Mouse (Mus musculus): ENCODE results near the gene Arsk. TPM values are rescaled to one million over a fixed set of nuclear protein-coding genes. Genes with fewer than 3 reads are reported as not detected.

Gene Arsk
- polyA plus RNA-seq (2015; fragmentation: Nextera tagmentation; extraction: Ambion mirVana), result 3.3 and 3.4 TPM in 2 replicates

DNA sequence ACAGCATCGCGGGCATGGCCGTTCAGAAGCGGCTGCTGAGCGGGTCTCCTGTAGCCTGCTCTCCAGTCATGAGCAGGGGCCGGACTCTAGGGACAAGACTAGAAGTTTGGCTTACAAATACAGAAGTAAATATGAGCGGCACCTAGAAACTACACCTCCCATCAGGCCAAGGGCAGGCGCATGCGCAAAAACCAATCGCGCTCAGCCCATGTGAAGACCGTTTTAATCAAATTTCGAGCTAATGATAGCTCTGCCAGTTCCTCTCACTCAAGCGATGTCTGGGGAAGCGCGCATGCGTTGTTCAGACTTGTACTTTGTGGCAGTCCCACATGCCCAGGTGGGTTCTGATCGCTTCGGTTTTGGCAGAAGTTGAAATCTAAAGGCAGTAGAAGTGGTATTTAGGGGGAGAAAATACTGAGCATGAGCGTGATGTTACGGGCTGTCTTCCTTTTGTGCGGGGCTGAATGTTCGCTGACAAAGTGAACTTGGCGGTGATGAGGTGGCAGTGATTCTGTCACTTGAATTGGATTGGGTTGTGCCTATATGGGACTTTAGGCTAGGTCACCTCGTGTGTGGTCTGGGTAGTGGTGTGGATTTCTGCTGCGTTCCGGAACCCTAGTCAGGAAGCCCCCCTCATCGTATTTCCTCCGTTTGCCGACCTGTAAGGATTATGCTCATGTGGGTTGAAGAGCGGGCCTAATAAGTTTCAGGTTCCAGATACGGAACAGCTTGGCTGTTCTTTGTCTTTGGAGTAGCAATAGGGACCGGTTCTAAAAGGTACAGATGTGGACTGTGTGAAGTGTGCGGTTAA, at the start of gene Arsk, which contains the start of gene Ttc37:
TSS of gene Arsk (minus strand) at position 168 of the 811 bp plus-strand sequence.
TSS of gene Ttc37 (plus strand) at position 242 of the 811 bp plus-strand sequence.
- under 1% methylated on average over 34 of the region's 34 CpGs for WGBS

DNA sequence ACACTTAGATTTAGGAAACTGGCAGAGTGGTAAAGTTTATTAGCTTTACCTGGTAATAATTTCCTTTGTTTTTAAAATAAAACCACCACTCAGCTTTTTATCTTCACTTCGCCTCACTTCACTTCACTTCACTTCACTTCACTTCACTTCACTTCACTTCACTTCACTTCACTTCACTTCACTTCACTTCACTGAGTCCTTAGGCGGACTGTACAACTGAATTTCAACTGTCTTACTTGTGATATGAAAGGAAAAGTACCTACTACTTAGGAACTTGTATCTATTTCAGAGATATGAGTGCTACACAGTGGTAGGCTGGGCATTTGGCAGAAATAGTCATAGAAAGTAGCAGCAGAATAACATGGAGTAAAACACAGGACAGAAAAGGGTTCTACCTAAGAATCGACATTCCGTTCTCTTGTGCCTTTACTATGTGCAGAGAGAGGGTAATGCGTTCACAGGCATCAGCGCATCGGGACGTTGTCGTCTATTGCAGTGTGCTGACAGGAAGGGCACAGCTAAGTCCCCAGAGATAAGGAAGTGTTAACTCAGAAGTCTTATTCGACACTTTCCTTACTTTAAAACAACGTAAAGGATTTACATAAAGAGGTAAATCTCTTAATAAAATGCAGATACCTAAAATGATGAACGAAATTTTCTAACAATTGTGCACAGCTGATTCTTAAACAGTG, 42.8 kb upstream of the Arsk start:
- Histone ChIP-seq H3K4me3 (no peak overlapping the region), H3K9me3 (replicated peaks) (no peaks in the 10 kb centered on the region), H3K27ac (no peak overlapping the region), H3K4me1 (replicated peaks) (no peaks in the 10 kb centered on the region), H3K36me3 (peaks cover 24% of the 10 kb centered on the region), H3K27me3 (no peaks in the 10 kb centered on the region), H3K9ac (no peak overlapping the region), H3K4me2 (no peak overlapping the region)
- no peak for ATAC-seq (replicated peaks; ENCODE audit: insufficient number of reproducible peaks, insufficient read depth, low FRiP score, low read depth)
- WGBS, result 69% methylated on average over 12 of the region's 12 CpGs

More for the DNA sequence above, at the start of gene Arsk, which contains the start of gene Ttc37:
- peaks cover 8% of the 10 kb centered on the region; the same call in 1 of the 2 replicates for H3K4me1 ChIP-seq (replicated peaks)
- peak within 1 kb of the TSS; percentile 66 for H3K9ac ChIP-seq
- peak within 1 kb of the TSS; percentile 80 for H3K27ac ChIP-seq
- peaks cover 5% of the 10 kb centered on the region; the same call in 1 of the 2 replicates for H3K36me3 ChIP-seq
- no peaks in the 10 kb centered on the region for H3K27me3 ChIP-seq
- no peaks in the 10 kb centered on the region for H3K9me3 ChIP-seq (replicated peaks)
- H3K4me3 ChIP-seq, result peak within 1 kb of the TSS; percentile 61
- peak within 1 kb of the TSS; percentile 63 for H3K4me2 ChIP-seq
- ATAC-seq (replicated peaks; ENCODE audit: insufficient number of reproducible peaks, insufficient read depth, low FRiP score, low read depth), result peak; percentile 97

DNA sequence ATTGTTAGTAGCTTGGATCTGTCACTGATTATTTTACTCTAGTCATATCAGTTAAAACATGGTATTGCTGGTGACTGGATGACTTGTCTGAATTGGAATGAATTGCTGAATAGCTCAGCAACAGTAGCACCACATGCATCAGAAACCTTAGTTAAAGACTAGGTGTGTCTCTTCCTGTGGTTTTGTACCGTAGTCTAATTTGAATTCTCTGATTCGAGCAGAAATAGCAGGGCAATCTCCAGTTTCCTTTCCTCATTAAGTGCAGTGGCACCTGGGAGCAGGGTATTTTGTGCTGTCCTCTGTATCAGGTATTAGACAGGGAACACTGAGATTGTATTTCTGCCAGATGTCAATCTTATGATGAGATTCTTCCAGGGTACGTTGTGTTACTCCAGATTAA, 40.4 kb upstream of the Arsk start:
- ATAC-seq (replicated peaks; ENCODE audit: insufficient number of reproducible peaks, insufficient read depth, low FRiP score, low read depth), result no peak
- no peak overlapping the region for H3K4me3 ChIP-seq
- H3K36me3 ChIP-seq, result peaks cover 38% of the 10 kb centered on the region
- no peak overlapping the region for H3K9ac ChIP-seq
- H3K27ac ChIP-seq, result no peak overlapping the region
- no peaks in the 10 kb centered on the region for H3K4me1 ChIP-seq (replicated peaks)
- 83% methylated on average over 3 of the region's 3 CpGs for WGBS
- no peaks in the 10 kb centered on the region for H3K9me3 ChIP-seq (replicated peaks)
- H3K4me2 ChIP-seq, result no peak overlapping the region
- no peaks in the 10 kb centered on the region for H3K27me3 ChIP-seq

DNA sequence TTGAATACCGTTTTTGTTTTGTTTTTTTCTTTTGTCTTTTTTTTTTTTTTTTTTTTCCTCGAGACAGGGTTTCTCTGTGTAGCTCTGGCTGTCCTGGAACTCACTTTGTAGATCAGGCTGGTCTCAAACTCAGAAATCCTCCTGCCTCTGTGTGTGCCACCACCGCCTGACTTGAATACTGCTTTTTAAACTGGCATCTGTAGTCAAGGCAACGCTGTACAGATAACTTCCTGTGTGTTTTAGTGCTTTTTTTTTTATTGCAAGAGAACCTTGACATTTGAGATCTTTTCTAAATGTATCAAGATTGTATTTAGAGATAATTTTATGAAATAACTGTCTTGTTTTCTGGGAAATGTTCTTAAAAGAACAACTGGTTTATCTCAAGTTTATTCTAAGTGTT, 34.0 kb upstream of the Arsk start:
- no peak overlapping the region for H3K9ac ChIP-seq
- no peak for ATAC-seq (replicated peaks; ENCODE audit: insufficient number of reproducible peaks, insufficient read depth, low FRiP score, low read depth)
- H3K9me3 ChIP-seq (replicated peaks), result no peaks in the 10 kb centered on the region
- no peak overlapping the region for H3K4me3 ChIP-seq
- WGBS, result 78% methylated on average over 4 of the region's 4 CpGs
- H3K27me3 ChIP-seq, result no peaks in the 10 kb centered on the region
- H3K27ac ChIP-seq, result no peak overlapping the region
- no peak overlapping the region for H3K4me2 ChIP-seq
- peaks cover 67% of the 10 kb centered on the region for H3K36me3 ChIP-seq
- H3K4me1 ChIP-seq (replicated peaks), result no peaks in the 10 kb centered on the region

DNA sequence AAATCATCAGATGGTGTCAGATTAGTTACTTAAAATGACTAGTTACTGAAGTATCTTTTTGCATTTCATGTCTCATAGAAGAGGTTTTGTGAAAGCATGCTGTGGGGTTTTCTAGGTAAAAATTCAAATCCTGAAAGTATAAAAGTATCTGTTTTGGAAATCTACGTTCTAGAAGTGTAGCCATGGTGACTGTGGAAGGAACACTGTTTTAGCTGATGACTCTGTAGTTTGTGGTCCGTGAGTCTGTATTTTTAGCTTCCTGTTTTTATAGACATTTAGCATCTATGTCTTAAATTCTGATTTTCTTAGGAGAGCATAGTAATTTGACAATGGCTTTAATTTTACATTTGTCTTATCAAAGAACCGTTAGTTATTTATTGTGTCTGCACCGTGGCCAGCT, 30.3 kb upstream of the Arsk start:
- 92% methylated on average over 4 of the region's 4 CpGs for WGBS
- H3K36me3 ChIP-seq, result peaks cover 62% of the 10 kb centered on the region

DNA sequence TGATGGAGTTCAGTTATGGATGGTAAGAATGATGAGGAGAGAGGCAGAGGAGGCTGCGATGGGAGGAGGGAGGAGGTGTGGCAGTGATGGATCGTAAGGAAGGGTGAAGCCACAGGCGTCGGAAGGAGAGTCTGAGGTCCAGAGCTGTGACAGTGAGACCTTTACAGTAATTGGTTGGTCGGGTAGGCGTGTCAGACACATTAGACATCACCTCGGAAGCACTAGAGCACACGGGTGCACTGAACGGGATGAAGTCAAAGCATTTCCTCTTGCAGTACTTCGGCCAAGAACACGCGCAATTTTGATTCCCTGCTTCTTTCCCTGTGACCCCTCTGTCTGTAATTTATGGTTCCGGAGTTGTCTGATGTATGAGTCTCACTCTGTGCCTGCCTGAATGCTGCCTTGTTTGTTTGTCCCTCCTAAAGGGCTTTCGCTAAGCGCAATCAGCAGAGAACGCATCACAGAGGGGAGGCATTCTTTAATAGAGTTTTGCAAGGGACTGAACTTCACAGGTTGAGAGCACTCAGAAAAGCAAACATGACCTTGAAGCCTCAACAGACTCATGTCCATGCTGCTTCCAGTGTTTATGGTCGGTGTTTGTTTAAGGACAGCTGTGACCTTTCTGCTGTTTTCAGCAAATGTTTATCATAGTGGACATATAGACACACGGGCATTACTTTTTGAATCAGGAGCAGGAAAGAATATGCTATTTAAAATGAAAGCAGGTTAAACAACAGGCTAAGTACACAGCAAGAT, 10.8 kb upstream of the Arsk start:
- Histone ChIP-seq H3K4me1 (replicated peaks) (no peaks in the 10 kb centered on the region), H3K9ac (no peak overlapping the region), H3K9me3 (replicated peaks) (no peaks in the 10 kb centered on the region), H3K27me3 (no peaks in the 10 kb centered on the region), H3K27ac (no peak overlapping the region), H3K4me3 (no peak overlapping the region), H3K36me3 (peaks cover 21% of the 10 kb centered on the region), H3K4me2 (no peak overlapping the region)
- no peak for ATAC-seq (replicated peaks; ENCODE audit: insufficient number of reproducible peaks, insufficient read depth, low FRiP score, low read depth)
- 87% methylated on average over 18 of the region's 18 CpGs for WGBS

More for the DNA sequence above, 30.3 kb upstream of the Arsk start:
- Histone ChIP-seq H3K4me3 (no peak overlapping the region), H3K9ac (no peak overlapping the region), H3K27ac (no peak overlapping the region), H3K4me1 (replicated peaks) (no peaks in the 10 kb centered on the region), H3K9me3 (replicated peaks) (no peaks in the 10 kb centered on the region), H3K27me3 (no peaks in the 10 kb centered on the region), H3K4me2 (no peak overlapping the region)
- ATAC-seq (replicated peaks; ENCODE audit: insufficient number of reproducible peaks, insufficient read depth, low FRiP score, low read depth), result no peak

DNA sequence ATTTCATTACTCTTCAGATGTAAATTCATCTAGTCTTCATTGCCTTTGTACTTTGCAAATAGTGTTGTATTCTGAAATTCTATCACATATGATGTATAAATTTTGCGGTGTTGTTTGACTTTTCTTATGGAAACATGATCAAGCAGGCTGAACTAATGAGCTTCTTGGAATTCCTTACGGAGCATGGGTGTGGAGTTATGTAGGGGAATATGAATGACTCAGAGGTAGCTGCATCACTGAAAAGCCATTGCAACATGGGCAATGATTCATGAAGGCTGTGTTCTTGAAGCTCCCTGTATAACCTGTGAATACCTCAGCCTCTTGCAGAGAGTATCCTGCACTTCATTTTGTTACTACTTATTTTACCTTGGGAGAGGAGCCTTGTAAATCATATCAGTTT, 3.5 kb upstream of the Arsk start:
- 92% methylated on average over 2 of the region's 2 CpGs for WGBS
- Histone ChIP-seq H3K4me2 (no peak overlapping the region), H3K27me3 (no peaks in the 10 kb centered on the region), H3K27ac (no peak overlapping the region), H3K36me3 (peaks cover 5% of the 10 kb centered on the region; the same call in 1 of the 2 replicates), H3K9ac (no peak overlapping the region), H3K9me3 (replicated peaks) (no peaks in the 10 kb centered on the region), H3K4me3 (no peak overlapping the region), H3K4me1 (replicated peaks) (peaks cover 8% of the 10 kb centered on the region; the same call in 1 of the 2 replicates)
- no peak for ATAC-seq (replicated peaks; ENCODE audit: insufficient number of reproducible peaks, insufficient read depth, low FRiP score, low read depth)

DNA sequence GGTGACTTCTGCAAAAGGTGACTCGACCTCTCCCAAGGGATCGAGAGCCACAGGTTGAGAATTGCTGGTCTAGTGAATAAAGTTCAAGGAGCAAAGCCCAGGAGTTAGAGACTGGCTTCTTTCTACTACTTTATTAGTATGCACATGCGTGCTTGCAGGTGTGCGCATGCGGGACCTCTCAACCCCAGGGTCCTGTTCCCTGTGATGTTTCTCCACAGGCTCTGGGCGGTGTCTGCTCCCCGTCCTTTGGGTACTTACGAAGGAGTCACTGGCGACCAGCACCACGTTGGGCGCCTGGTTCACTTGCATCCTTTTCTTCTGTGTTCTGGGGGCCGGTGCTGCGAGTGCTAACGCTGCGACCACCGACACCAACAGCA, 356 bp downstream of the Arsk start:
- Histone ChIP-seq H3K4me2 (peak overlapping the region; percentile 63), H3K9me3 (replicated peaks) (no peaks in the 10 kb centered on the region), H3K27ac (peak overlapping the region; percentile 80), H3K27me3 (no peaks in the 10 kb centered on the region), H3K4me1 (replicated peaks) (peaks cover 8% of the 10 kb centered on the region; the same call in 1 of the 2 replicates), H3K4me3 (peak overlapping the region; percentile 61), H3K9ac (peak overlapping the region; percentile 66), H3K36me3 (0 out of 2 replicates have a peak, but pooled peaks cover under 1% of the 10 kb centered on the region)
- ATAC-seq (replicated peaks; ENCODE audit: insufficient number of reproducible peaks, insufficient read depth, low FRiP score, low read depth), result peak; percentile 74
- WGBS, result 3% methylated on average over 16 of the region's 16 CpGs

DNA sequence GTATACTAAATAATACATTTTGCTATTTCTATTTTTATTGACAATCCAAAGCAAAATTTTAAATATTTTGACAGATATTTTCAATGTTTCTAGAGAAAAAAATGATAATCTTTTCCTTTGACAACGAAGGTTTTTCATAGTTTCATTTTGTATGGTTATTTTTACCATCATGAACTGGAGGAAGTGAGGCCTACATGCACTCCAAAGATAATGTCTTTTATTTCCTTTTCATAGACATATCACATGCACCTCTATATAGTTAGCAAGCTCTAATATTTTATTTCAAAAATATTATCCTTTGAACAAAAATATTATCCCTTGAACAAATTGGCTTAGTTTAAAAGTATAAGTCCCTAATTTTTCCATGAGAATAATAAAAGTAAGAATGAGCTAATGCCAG, 24.1 kb downstream of the Arsk start:
- 68% methylated on average over 1 of the region's 1 CpGs for WGBS
- Histone ChIP-seq H3K9me3 (replicated peaks) (no peaks in the 10 kb centered on the region), H3K27ac (no peak overlapping the region), H3K4me2 (no peak overlapping the region), H3K4me1 (replicated peaks) (no peaks in the 10 kb centered on the region), H3K36me3 (no peaks in the 10 kb centered on the region), H3K4me3 (no peak overlapping the region), H3K27me3 (no peaks in the 10 kb centered on the region), H3K9ac (no peak overlapping the region)
- no peak for ATAC-seq (replicated peaks; ENCODE audit: insufficient number of reproducible peaks, insufficient read depth, low FRiP score, low read depth)

DNA sequence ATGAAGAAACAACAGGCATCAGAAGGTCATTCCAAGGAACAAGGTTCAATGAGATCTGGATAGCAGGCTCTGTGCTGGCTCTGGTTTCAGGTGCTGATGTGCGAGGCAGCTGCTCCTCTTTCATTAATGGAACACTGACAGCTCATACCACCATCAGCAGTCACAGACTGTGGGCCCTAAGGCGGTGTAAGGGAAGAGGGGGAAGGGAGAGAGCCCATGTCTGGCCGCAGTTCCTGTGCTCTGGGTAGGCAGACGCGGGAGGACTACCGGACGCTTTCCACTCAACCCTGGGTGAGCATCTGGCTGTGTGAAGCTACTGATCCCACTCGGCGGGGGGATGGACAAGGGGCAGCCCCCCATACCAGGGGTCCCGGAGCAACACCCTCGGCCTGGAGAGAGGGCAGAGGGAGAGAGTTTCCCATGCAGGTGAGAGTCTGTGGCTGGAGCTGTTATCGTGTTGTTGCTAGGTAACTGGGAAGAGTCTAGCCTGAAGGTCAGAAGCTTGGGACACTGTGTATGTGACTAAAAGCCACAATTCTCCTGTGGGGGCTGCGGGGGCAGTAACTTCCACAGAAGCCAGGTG, 34.0 kb downstream of the Arsk start:
- Histone ChIP-seq H3K9me3 (replicated peaks) (no peaks in the 10 kb centered on the region), H3K27ac (no peak overlapping the region), H3K9ac (no peak overlapping the region), H3K4me3 (no peak overlapping the region), H3K27me3 (no peaks in the 10 kb centered on the region), H3K4me1 (replicated peaks) (no peaks in the 10 kb centered on the region), H3K36me3 (no peaks in the 10 kb centered on the region), H3K4me2 (no peak overlapping the region)
- 80% methylated on average over 13 of the region's 13 CpGs for WGBS
- ATAC-seq (replicated peaks; ENCODE audit: insufficient number of reproducible peaks, insufficient read depth, low FRiP score, low read depth), result no peak

DNA sequence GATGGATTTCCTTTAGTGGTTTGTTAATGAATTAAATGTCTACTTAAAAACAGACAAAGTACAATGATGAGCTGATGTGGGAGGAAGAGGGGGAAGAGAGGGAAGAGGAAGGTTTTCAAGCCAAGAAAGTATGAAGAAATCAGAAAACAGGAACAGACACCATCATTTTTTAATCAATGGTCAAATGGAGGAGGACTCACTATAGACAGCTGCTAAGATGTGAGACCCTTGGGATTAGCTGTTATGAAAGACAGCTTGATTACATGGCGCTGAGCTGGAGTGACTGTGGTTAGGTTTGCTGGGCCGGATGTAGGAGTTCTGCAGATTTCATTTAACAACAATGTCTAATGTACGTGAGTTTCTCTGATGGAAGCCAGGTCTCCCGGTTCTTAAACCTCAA, 34.9 kb downstream of the Arsk start:
- Histone ChIP-seq H3K27me3 (no peaks in the 10 kb centered on the region), H3K9ac (no peak overlapping the region), H3K4me2 (no peak overlapping the region), H3K9me3 (replicated peaks) (no peaks in the 10 kb centered on the region), H3K4me3 (no peak overlapping the region), H3K4me1 (replicated peaks) (no peaks in the 10 kb centered on the region), H3K27ac (no peak overlapping the region), H3K36me3 (no peaks in the 10 kb centered on the region)
- 81% methylated on average over 4 of the region's 4 CpGs for WGBS
- ATAC-seq (replicated peaks; ENCODE audit: insufficient number of reproducible peaks, insufficient read depth, low FRiP score, low read depth), result no peak
